14 mouse cellular contexts compared by ENCODE assay signal in genomic region chr16:38688531-38689264, GRCm38 (mm10). TPM values are rescaled to one million over a fixed set of nuclear protein-coding genes. Genes with fewer than 3 reads are reported as not detected.
DNase-seq lines count a peak whose midpoint lies in the region; ATAC-seq and TF ChIP-seq lines count a peak whose summit lies in the region.
"Had no signal": no experiment of that assay in that cellular context is flagged by ENCODE, and none has a peak within 500 bp of the region (broad histone marks: within the 10 kb centered on the region; RNA-seq: fewer than 3 reads in every experiment).

No protein-coding gene starts in this region.

- no peaks in the 10 kb centered on the region for H3K9me3 ChIP-seq in heart, embryonic 14.5 days (ENCODE audit: control insufficient read depth, low read length)
- H3K9me3 ChIP-seq: forebrain, embryonic 15.5 days; kidney, embryonic 15.5 days; liver, embryonic 13.5 days; midbrain, embryonic 13.5 days; neural tube, embryonic 15.5 days had no signal

- peak; percentile 31; the same call in 1 of the 2 replicates for ATAC-seq in heart, embryonic 14.5 days (ENCODE audit: insufficient number of reproducible peaks, insufficient read depth, low FRiP score, low read depth)
- ATAC-seq: forebrain, embryonic 15.5 days; midbrain, embryonic 13.5 days had no signal

- no peaks in the 10 kb centered on the region for H3K27me3 ChIP-seq in heart, embryonic 14.5 days (ENCODE audit: control insufficient read depth, insufficient read depth, low read length)
- H3K27me3 ChIP-seq: forebrain, embryonic 15.5 days; kidney, embryonic 15.5 days; liver, embryonic 13.5 days; midbrain, embryonic 13.5 days; neural tube, embryonic 15.5 days had no signal

- peak; percentile 83 for DNase-seq in gastrocnemius, adult 2 months
- no peak for DNase-seq in gastrocnemius, postnatal 10 days
- peak; percentile 18 for DNase-seq in 3134 (ENCODE audit: extremely low read depth, insufficient read length, low spot score)
- DNase-seq in brain, adult 2 months (ENCODE audit: low read depth, low spot score) = peak; percentile 53
- DNase-seq in retina, postnatal 1 day = no peak
- no peak for DNase-seq in thymus, postnatal 10 days (ENCODE audit: low spot score in 2 of 2)
- no peak for DNase-seq in cerebellum, adult 9-10 months
- DNase-seq: embryo, embryonic 11 days; liver, embryonic 13.5 days had no signal

- H3K4me2 ChIP-seq in heart, embryonic 14.5 days (ENCODE audit: low read length) = peak overlapping the region; percentile 31
- H3K4me2 ChIP-seq: forebrain, embryonic 15.5 days; kidney, embryonic 15.5 days; liver, embryonic 13.5 days; midbrain, embryonic 13.5 days; neural tube, embryonic 15.5 days had no signal

- TF ChIP-seq CTCF in gastrocnemius, adult 2 months (IDR thresholded peaks at IDR 0.05) = no peak

- peak overlapping the region; percentile 7; the same call in 1 of the 2 replicates for H3K4me3 ChIP-seq in gastrocnemius, adult 2 months
- no peak overlapping the region for H3K4me3 ChIP-seq in heart, embryonic 14.5 days (ENCODE audit: control insufficient read depth in 1 of 2, insufficient read depth in 1 of 2, low read depth in 1 of 2, low read length in 2 of 2)
- H3K4me3 ChIP-seq: forebrain, embryonic 15.5 days; kidney, embryonic 15.5 days; liver, embryonic 13.5 days; midbrain, embryonic 13.5 days; neural tube, embryonic 15.5 days had no signal

- H3K9ac ChIP-seq in heart, embryonic 14.5 days (ENCODE audit: low read length) = peak overlapping the region; percentile 14
- H3K9ac ChIP-seq: forebrain, embryonic 15.5 days; kidney, embryonic 15.5 days; liver, embryonic 13.5 days; midbrain, embryonic 13.5 days; neural tube, embryonic 15.5 days had no signal

- H3K27ac ChIP-seq in gastrocnemius, adult 2 months = peak overlapping the region; percentile 88
- H3K27ac ChIP-seq in heart, embryonic 14.5 days (replicated peaks in 1 of 2; ENCODE audit: control insufficient read depth in 1 of 2, insufficient read depth in 1 of 2, low read depth in 2 of 2, low read length in 2 of 2) = peak overlapping the region; percentile 64 to 76
- H3K27ac ChIP-seq: forebrain, embryonic 15.5 days; kidney, embryonic 15.5 days; liver, embryonic 13.5 days; midbrain, embryonic 13.5 days; neural tube, embryonic 15.5 days had no signal

- peaks cover 27 to 50% of the 10 kb centered on the region in 2 experiments for H3K4me1 ChIP-seq in heart, embryonic 14.5 days (ENCODE audit: control insufficient read depth in 2 of 2, insufficient read depth in 2 of 2, low read length in 2 of 2)
- H3K4me1 ChIP-seq: liver, embryonic 13.5 days; midbrain, embryonic 13.5 days had no signal

- intact Hi-C loops in gastrocnemius, adult 2 months (cut with DNase I) = loop anchor here (5.0 kb wide), 1 partner anchor 41 kb away; no protein-coding TSS in a partner anchor

- H3K36me3 ChIP-seq in heart, embryonic 14.5 days (ENCODE audit: control insufficient read depth, insufficient read depth, low read length) = peaks cover 44% of the 10 kb centered on the region
- H3K36me3 ChIP-seq: forebrain, embryonic 15.5 days; kidney, embryonic 15.5 days; liver, embryonic 13.5 days; midbrain, embryonic 13.5 days; neural tube, embryonic 15.5 days had no signal

- 55% methylated on average over 12 of the region's 12 CpGs for WGBS in heart, embryonic 14.5 days

RNA-seq across cellular contexts. Expression of gene Arhgap31, which starts 24.4 kb away (rescaled TPM):
- total RNA-seq in gastrocnemius, adult 2 months (2021) = 10 to 100 TPM; 11.9 to 18.6 TPM
- 10 to 100 TPM; 22.1 to 28.5 TPM for total RNA-seq in gastrocnemius, postnatal 10 days (2021)
- polyA plus RNA-seq in heart, embryonic 14.5 days (2014; fragmentation: Nextera tagmentation; extraction: Ambion mirVana) = 46.6 and 51.3 TPM in 2 replicates

RNA-seq across cellular contexts. Expression of gene B4galt4, which starts 53.4 kb away (rescaled TPM):
- total RNA-seq in gastrocnemius, adult 2 months (2021) = 1 to 10 TPM; 3.3 to 7.0 TPM
- 1 to 10 TPM; 5.5 to 5.7 TPM for total RNA-seq in gastrocnemius, postnatal 10 days (2021)
- 26.2 and 27.4 TPM in 2 replicates for polyA plus RNA-seq in heart, embryonic 14.5 days (2014; fragmentation: Nextera tagmentation; extraction: Ambion mirVana)

Comparison
In these comparisons a context has a peak if more than half of its experiments do, and no peak if none do; other contexts are left out.
1. DNase-seq: peak in gastrocnemius, adult 2 months (single experiment), 3134 (single experiment) and brain, adult 2 months (single experiment); none in gastrocnemius, postnatal 10 days (single experiment), retina, postnatal 1 day (single experiment), thymus, postnatal 10 days (0 of 2) and cerebellum, adult 9-10 months (single experiment).